Mouse (Mus musculus): ENCODE measurements around the gene Utp11.

The Utp11 gene

GRCm38 (mm10) chr4:124632856-124633255 is 60.5 kb downstream of the Utp11 start:
- no peak for DNase-seq (ENCODE audit: low spot score in 2 of 2)

DNA sequence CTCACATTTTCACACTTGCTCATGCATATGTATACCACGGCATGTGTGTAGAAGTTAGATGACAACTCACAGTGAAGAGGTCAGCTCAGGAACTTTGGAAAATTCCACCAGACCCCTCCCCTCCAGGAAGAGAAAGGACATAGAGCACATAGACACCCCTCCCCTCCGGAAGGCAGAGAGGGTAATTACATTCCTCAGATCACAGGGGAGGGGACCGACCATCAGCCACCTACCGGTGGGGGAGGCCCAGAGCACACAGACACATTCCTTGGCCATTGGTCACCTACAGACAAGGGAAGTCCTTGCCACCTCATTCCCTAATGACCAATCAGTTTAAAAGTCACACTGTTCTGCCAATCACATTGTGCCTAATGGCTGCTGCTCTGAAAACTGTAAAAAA is 61.9 kb downstream of the Utp11 start:
- no peak for DNase-seq (ENCODE audit: low spot score in 2 of 2)

All from frontal cortex, postnatal 36 days (tissue).